Mouse (Mus musculus): Measurements from ENCODE around the gene Gm28038.

Gene Gm28038

DNA sequence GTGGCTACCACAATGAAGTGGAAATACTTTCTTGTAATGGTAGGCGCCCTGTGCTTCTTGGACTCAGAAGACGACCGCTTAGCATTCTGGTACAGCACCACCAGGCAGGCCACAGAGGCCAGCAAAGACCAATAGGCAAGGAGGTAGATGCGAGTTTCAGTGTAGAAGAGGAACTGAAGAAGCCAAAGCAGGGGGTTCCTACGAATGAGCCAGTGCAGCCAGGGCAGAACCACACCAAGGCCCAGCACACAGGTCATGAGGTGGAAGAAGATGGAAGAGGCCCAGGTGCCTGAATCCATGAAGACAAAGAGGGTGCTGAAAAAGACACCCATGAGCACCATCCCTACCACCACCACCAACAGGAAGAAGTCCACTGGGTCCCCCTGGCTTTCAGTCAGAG is 4.2 kb downstream of the Gm28038 start:
- in situ Hi-C loops (cut with MboI, MseI) = no loop called here

GRCm38 (mm10) chr2:30285416-30286181 is 4.8 kb downstream of the Gm28038 start:
- in situ Hi-C loops (cut with MboI, MseI) = no loop called here

DNA sequence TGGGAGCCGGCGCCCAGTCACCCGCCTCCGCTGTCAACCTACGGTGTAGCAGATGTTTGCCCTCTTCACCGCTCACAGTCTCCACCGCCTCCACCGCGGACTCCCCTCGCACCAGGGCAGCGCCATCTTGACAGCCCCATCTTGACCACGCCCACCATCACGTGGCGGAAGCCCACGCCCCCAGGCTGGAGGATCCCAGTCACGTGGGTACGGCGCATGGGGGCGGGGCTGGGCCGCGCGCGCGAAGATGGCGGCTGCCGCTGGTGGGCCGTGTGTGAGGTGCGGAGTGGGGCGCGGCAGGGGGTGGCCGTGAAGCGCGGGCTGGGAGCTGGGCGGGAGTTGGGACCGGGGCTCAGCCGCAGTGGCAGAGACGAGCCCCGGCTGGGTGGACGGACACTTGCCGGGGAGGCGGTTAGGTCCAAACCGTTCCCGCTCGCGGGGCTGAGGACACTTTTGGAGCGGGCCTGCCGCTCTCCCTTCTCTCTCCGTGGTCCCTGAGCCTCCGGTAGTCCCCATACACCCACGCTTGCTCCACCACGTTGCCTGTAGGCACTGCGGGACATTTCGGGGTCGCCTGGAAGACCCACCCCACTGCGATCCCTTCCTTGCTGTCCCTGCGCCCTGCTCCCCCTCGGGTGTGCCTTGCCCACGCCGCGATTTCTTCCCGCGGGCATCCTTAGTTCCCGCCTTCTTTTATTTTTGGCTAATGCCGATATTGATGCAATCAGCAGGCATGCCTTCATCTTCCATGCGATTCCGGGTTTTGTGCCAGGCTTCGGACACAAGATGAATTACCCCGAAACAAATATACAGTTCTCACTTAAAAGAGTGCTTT is 5.6 kb downstream of the Gm28038 start, which contains the start of the genes Dolk and Nup188:
TSS of gene Dolk (minus strand) at position 143 of the 835 bp plus-strand sequence.
TSS of gene Nup188 (plus strand) at position 206 of the 835 bp plus-strand sequence.
- in situ Hi-C loops (cut with MboI, MseI) = no loop called here

DNA sequence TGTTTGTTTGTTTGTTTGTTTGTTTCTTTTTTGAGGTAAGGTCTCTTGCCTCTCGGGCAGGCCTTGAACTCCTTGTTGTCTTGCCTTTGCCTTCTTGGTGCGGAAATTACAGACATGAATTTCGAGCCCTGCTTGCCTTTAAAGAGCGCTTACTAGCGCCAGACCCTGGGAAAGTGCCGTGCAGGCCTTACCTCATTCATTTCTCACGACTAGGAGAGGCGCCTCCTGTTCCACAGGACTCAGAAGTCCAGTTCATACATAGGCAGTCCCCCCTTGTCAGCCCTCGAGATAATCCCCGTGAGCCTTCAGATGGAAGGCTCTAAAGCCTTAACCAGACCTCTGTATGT is 6.2 kb downstream of the Gm28038 start:
- in situ Hi-C loops (cut with MboI, MseI) = no loop called here

- in situ Hi-C loops (cut with MboI, MseI) = no loop called here
Measured at GRCm38 (mm10) chr2:30299525-30299924, 18.7 kb downstream of the Gm28038 start.

DNA sequence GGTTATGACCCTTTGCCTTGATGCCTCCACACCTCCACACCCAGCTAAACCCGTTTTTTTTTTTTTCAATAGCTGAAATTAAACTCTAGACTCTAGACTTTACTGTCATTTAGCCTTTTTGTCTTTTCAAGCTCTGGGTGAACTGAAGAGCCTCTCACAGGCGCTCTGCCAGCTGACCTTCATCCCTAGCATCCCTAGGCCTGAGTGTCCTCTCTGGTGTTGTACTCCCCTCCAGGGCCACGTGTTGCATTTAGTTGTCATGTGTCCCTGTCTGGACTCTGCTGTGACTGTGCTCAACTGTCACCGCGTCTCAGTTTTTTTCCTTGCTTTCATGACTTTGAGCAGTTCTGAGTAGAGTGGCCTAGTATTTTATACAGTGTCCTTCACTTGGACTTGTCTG is 19.1 kb downstream of the Gm28038 start:
- in situ Hi-C loops (cut with MboI, MseI) = loop anchor here (25.0 kb wide), 1 partner anchor 1138 kb away; no protein-coding TSS in a partner anchor

GRCm38 (mm10) chr2:30306087-30306486 is 25.2 kb downstream of the Gm28038 start:
- in situ Hi-C loops (cut with MboI, MseI) = loop anchor here (5.0 to 25.0 kb wide), 2 partner anchors 309 to 1144 kb away; no protein-coding TSS in a partner anchor

DNA sequence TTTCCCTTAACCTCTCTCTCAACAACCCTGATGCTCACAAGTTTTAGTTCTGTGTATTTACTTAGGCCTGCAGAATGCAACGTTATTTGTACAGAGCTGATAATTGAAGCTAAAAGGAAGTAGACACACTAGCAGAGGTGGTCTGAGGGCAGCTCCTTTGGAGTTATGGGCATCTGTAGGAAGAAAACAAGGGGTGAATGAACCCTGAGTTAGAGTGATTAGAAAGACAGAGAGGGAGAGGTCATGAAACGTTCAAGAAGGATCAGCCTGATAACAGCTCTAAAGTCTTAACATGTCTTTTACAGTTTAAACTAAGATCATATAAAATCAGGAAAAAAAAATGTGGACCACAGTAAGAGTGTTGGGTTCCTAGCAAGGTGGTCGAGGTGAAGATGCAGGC is 28.5 kb downstream of the Gm28038 start:
- in situ Hi-C loops (cut with MboI, MseI) = loop anchor here (5.0 to 25.0 kb wide), 2 partner anchors 312 to 1147 kb away; no protein-coding TSS in a partner anchor

DNA sequence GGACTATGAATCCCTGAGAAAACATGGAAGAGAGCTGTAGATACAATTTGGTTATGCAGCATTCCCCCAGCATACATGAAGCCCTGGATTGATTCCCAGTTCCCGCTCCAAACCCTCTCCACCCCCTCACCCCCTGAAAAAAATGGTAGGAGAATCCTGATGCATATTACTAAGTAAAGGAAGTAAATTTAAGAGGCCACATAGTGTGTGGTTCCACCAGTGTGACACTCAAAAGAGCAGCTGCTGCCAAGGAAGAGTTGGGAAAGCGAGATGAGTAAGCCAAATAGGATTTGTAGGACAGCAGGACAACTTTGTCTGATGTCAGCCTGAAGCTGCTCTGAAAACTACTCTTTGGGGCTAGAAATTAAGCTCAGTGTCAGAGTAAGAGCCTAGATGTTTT is 30.6 kb downstream of the Gm28038 start:
- in situ Hi-C loops (cut with MboI, MseI) = loop anchor here (25.0 kb wide), 1 partner anchor 1149 kb away; no protein-coding TSS in a partner anchor

DNA sequence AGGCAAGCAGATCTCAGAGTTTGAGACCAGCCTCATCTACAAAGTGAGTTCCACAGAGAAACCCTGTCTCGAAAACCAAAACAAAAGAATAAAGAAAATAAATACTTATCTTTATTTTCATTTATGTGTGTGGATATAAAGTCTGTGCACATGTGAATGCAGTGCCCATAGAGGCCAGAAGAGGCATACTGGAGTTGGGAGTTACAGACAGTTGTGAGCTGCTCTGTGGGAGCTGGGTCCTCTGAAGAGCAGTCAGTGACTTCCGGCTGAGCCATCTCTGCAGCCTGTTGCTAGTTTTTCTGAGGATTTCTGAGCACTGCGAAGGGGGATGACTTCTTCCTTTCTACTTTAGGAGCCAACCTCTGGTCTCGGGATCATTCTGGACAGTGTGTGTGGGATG is 35.3 kb downstream of the Gm28038 start:
- in situ Hi-C loops (cut with MboI, MseI) = loop anchor here (25.0 kb wide), 1 partner anchor 1154 kb away; no protein-coding TSS in a partner anchor

GRCm38 (mm10) chr2:30316955-30317354 is 36.1 kb downstream of the Gm28038 start:
- in situ Hi-C loops (cut with MboI, MseI) = loop anchor here (25.0 kb wide), 1 partner anchor 1155 kb away; no protein-coding TSS in a partner anchor

DNA sequence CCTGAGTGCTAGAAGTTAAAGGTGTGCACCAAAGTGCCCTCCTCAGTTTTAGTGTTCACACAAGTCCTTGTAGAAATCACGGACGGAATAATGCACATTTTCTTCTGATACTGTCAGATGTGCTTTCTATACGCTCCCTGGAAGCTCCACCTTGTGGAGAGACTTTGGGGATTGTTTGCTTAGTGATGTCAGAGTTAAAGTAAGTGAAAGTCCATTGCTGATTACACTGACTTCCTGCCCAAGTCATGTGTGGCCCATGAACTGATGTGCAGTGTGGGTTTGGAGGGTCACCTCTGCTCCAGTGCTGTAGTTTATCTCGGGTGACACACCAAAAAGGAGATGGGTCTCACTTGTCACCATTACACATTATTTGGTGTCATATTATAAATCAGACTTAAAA is 38.4 kb downstream of the Gm28038 start:
- in situ Hi-C loops (cut with MboI, MseI) = loop anchor here (25.0 kb wide), 1 partner anchor 1157 kb away; no protein-coding TSS in a partner anchor

GRCm38 (mm10) chr2:30323111-30323510 is 42.3 kb downstream of the Gm28038 start:
- in situ Hi-C loops (cut with MboI, MseI) = loop anchor here (25.0 kb wide), 1 partner anchor 1161 kb away; no protein-coding TSS in a partner anchor

DNA sequence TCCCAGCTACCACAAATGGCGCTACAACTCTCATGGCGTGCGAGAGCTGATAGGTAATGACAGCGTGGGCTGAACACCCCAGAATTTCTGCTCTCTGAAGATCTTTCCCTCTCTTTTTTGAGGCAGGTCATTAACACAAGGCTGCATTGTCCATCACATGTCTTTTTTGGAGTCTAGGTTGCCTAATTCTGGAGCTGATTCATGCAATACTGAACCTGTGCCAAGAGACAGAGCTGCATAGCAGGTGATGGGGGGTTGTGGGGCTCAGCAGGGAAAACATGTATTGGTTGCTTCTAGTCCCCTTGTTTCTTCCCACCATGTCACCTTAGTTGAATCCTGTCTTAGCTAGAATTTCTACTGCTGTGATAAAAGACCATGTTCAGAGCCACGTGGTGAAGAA is 44.5 kb downstream of the Gm28038 start:
- in situ Hi-C loops (cut with MboI, MseI) = no loop called here

- in situ Hi-C loops (cut with MboI, MseI) = no loop called here
Measured at GRCm38 (mm10) chr2:30327276-30327675, 46.4 kb downstream of the Gm28038 start.

GRCm38 (mm10) chr2:30328791-30329190 is 47.9 kb downstream of the Gm28038 start:
- in situ Hi-C loops (cut with MboI, MseI) = no loop called here

- in situ Hi-C loops (cut with MboI, MseI) = no loop called here
Measured at GRCm38 (mm10) chr2:30335324-30335723, 54.5 kb downstream of the Gm28038 start.

DNA sequence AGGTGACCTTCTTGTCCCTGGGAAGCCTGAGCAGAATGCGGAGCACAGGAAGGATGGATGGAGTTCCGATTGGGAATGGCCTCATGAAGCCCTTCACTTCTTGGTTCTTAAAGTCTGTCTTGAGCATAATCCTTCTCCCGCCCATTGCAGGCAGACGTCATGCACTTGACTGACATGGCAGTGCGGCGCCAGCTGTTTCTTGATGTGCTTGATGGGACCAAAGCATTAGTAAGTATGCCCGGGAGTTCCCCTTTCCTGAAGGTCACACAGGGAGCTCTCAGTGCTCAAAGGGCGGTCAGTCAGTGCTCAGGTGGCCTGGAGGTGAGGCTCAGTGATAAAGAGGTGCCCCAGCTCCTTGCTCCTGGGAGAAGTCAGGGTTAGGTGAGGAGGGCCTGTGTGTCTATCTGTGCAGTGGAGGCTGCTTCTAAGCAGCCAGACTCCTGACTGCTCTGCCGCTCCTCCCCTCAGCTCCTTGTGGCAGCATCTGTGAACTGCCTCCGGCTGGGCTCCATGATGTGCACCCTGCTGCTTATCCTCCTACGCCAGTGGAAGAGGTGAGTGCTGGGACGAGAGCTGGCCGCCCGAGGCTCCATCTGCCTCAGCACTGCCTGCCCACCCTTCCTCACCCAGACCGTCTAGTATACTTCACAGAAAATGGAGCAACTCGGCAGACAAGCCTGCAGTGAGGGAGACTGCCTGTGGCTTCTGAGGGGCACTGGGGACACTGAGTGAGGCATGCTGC is 55.5 kb downstream of the Gm28038 start:
- in situ Hi-C loops (cut with MboI, MseI) = no loop called here

- in situ Hi-C loops (cut with MboI, MseI) = no loop called here
Measured at GRCm38 (mm10) chr2:30337179-30337578, 56.3 kb downstream of the Gm28038 start.

DNA sequence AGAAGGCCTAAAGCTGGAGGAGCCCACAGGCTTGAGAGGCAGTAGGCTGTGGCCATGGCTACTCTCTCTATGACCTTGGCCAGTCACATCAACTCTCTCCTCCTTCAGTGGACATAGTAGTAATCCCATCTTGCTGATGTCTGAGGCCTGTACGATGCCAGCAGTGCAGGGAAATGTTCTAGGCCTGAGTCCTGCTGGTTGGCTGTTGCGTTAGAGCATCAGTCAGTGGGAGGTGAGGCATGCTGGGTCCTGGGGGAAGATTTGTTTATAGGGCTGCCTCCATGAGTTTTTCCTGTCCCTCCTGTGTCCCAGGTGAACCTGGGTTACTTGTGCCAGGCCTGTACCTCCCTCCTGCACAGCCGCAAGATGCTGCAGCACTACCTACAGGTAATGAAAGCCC is 61.2 kb downstream of the Gm28038 start:
- in situ Hi-C loops (cut with MboI, MseI) = no loop called here

GRCm38 (mm10) chr2:30342544-30342943 is 61.7 kb downstream of the Gm28038 start:
- in situ Hi-C loops (cut with MboI, MseI) = no loop called here
